Mouse (Mus musculus) midbrain, postnatal 0 days (tissue): Measurements from ENCODE around the gene Snrnp35. TPM values are rescaled to one million over a fixed set of nuclear protein-coding genes. Genes with fewer than 3 reads are reported as not detected.

Source experiments
- ATAC-seq: fragments of 200-750 bp; cut with Nextera tagmentation; 2 replicates; pipeline ENCODE4 v1.8.0; 2017; ENCODE audit warnings: moderate number of reproducible peaks, mild to moderate bottlenecking, moderate TSS enrichment, moderate library complexity; ENCODE audit not compliant: low FRiP score
- DNase-seq: peaks from one replicate; pipeline ENCODE4 v3.0.0-alpha.2; 2015; ENCODE audit warnings: low spot score
- H3K27ac ChIP-seq: fragments of 300-500 bp; sonication (generic); 2 replicates; pipeline ENCODE4 v1.5.1; 2014; ENCODE audit warnings: low read depth, mild to moderate bottlenecking, low read length, mixed read lengths
- H3K27me3 ChIP-seq: fragments of 300-500 bp; sonication (generic); 2 replicates; pipeline ENCODE4 v1.6.1; 2014; ENCODE audit warnings: low read length, control low read depth, mixed read lengths; ENCODE audit not compliant: insufficient read depth
- H3K36me3 ChIP-seq: fragments of 300-500 bp; sonication (generic); 2 replicates; pipeline ENCODE4 v1.6.1; 2014; ENCODE audit warnings: low read length, control low read depth, mixed read lengths; ENCODE audit not compliant: insufficient read depth
- H3K4me1 ChIP-seq: fragments of 300-500 bp; sonication (generic); 2 replicates; pipeline ENCODE4 v1.6.1; 2014; ENCODE audit warnings: mild to moderate bottlenecking, control low read depth, antibody characterized with exemption, low read length, mixed read lengths; ENCODE audit not compliant: insufficient read depth
- H3K4me2 ChIP-seq: fragments of 300-500 bp; sonication (generic); 2 replicates; pipeline ENCODE4 v1.6.1; 2014; ENCODE audit warnings: low read depth, mild to moderate bottlenecking, low read length, mixed read lengths; ENCODE audit not compliant: poor library complexity, severe bottlenecking
- H3K4me3 ChIP-seq: fragments of 300-500 bp; sonication (generic); 2 replicates; pipeline ENCODE4 v1.5.1; 2014; ENCODE audit warnings: low read depth, mild to moderate bottlenecking, low read length, moderate library complexity
- H3K9ac ChIP-seq: fragments of 300-500 bp; sonication (generic); replicated peaks from 2 replicates; pipeline ENCODE4 v1.6.1; 2014; ENCODE audit warnings: mild to moderate bottlenecking, low read length, moderate library complexity, mixed read lengths; ENCODE audit not compliant: poor library complexity, severe bottlenecking
- H3K9me3 ChIP-seq: fragments of 300-500 bp; sonication (generic); 2 replicates; pipeline ENCODE4 v1.6.1; 2016; ENCODE audit warnings: low read length, control low read depth
- CTCF ChIP-seq: IDR thresholded peaks from 2 replicates; pipeline ENCODE4 v1.5.1; 2016; ENCODE audit warnings: antibody characterized with exemption, mild to moderate bottlenecking
- WGBS: fragments of 180-500 bp; shearing (Covaris S2); extraction: QIAGEN DNeasy Blood & Tissue Kit; methylation state at CpG from one replicate; pipeline ENCODE4 v1.1.7; 2014; 5-methylcytosine and 5-hydroxymethylcytosine counted together
- polyA plus RNA-seq: library from polyadenylated mRNA; unstranded; fragments of >200 nt; fragmentation: Nextera tagmentation; extraction: Ambion mirVana; gene quantifications from 2 replicates; pipeline ENCODE4 v1.2.1, GENCODE M21; 2015
- total RNA-seq: library from RNA; depleted of rRNA; stranded (reverse); fragments of >200 nt; gene quantifications from 2 replicates; pipeline ENCODE4 v1.2.3, GENCODE M21; 2014

Snrnp35 gene
- total and polyA plus RNA-seq, 2 experiments from 2014 or later: 10.7 to 13.0 TPM

GRCm38 (mm10) chr5:124500573-124500972, 17.6 kb downstream of the Snrnp35 start:
- WGBS: 96% methylated on average over 3 of the region's 3 CpGs
- no peaks in the 10 kb centered on the region for H3K27me3 ChIP-seq
- no peak overlapping the region for H3K4me2 ChIP-seq
- DNase-seq (no peak), ATAC-seq (no peak)
- no peak overlapping the region for H3K4me3 ChIP-seq
- H3K9ac ChIP-seq: no peak overlapping the region
- TF ChIP-seq CTCF: no peak
- H3K4me1 ChIP-seq: no peaks in the 10 kb centered on the region
- peaks cover 31% of the 10 kb centered on the region for H3K36me3 ChIP-seq
- no peak overlapping the region for H3K27ac ChIP-seq
- H3K9me3 ChIP-seq: no peaks in the 10 kb centered on the region

- Histone ChIP-seq H3K27ac (no peak overlapping the region), H3K36me3 (peaks cover 25% of the 10 kb centered on the region), H3K4me1 (no peaks in the 10 kb centered on the region), H3K27me3 (no peaks in the 10 kb centered on the region), H3K9ac (no peak overlapping the region), H3K9me3 (no peaks in the 10 kb centered on the region), H3K4me3 (no peak overlapping the region), H3K4me2 (no peak overlapping the region)
- no peak for DNase-seq
- 94% methylated on average over 10 of the region's 10 CpGs for WGBS
- TF ChIP-seq CTCF: no peak
- ATAC-seq: no peak
Observed at GRCm38 (mm10) chr5:124501541-124501940, 18.6 kb downstream of the Snrnp35 start.

DNA sequence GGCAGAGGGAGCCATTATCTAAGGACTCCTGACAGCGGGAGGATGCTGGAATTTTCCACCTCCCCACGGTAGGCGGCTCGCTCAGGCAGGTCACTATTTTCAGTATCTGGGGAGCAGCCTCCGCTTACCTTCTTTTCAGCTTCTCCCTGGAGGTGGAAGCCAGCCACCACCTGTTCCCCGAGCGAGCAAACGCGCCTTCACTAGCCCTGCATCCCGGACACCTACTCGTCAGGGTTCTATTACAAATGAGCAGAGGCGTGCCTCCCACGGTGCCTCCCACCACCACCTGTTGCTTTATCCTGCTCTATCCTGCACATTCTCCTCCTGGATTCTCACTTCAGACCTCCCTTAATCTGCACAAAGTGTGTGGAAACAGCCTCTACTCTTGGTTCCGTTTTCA, 20.8 kb downstream of the Snrnp35 start:
- Histone ChIP-seq H3K27ac (no peak overlapping the region), H3K4me3 (no peak overlapping the region), H3K9ac (no peak overlapping the region), H3K4me1 (no peaks in the 10 kb centered on the region), H3K36me3 (peaks cover 16% of the 10 kb centered on the region), H3K4me2 (no peak overlapping the region), H3K9me3 (no peaks in the 10 kb centered on the region), H3K27me3 (no peaks in the 10 kb centered on the region)
- no peak for ATAC-seq
- 64% methylated on average over 14 of the region's 14 CpGs for WGBS
- DNase-seq: no peak
- no peak for TF ChIP-seq CTCF

DNA sequence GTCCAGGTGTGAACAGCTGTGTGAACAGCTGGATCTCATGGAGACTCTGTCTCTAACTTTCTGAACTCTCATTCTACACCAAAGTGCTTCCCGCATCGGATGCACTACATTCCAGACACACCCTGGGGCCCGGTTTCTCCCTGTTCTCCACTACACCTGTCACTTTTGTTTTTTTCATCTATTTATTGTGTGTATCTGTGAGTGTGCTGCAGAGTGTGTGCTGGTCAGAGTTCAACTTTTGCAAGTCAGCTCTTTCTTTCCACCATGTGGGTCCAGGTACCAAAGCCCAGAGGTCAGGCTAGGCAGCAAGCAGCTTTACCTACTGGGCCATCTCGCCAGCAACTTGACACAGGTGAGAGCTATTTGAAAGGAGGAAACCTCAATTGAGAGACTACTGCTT, 22.3 kb downstream of the Snrnp35 start:
- WGBS: 93% methylated on average over 4 of the region's 4 CpGs
- Histone ChIP-seq H3K27me3 (no peaks in the 10 kb centered on the region), H3K9me3 (no peaks in the 10 kb centered on the region), H3K36me3 (peaks cover 16% of the 10 kb centered on the region), H3K4me3 (no peak overlapping the region), H3K4me2 (no peak overlapping the region), H3K4me1 (no peaks in the 10 kb centered on the region), H3K9ac (no peak overlapping the region), H3K27ac (no peak overlapping the region)
- no peak for ATAC-seq
- no peak for DNase-seq
- TF ChIP-seq CTCF: no peak

- no peaks in the 10 kb centered on the region for H3K9me3 ChIP-seq
- H3K4me1 ChIP-seq: no peaks in the 10 kb centered on the region
- no peak for DNase-seq
- WGBS: 79% methylated on average over 10 of the region's 10 CpGs
- no peak overlapping the region for H3K9ac ChIP-seq
- no peaks in the 10 kb centered on the region for H3K27me3 ChIP-seq
- H3K4me3 ChIP-seq: no peak overlapping the region
- no peak overlapping the region for H3K4me2 ChIP-seq
- H3K36me3 ChIP-seq: peaks cover 4% of the 10 kb centered on the region
- no peak for TF ChIP-seq CTCF
- H3K27ac ChIP-seq: no peak overlapping the region
- ATAC-seq: no peak
Observed at GRCm38 (mm10) chr5:124506731-124507359, 23.9 kb downstream of the Snrnp35 start.

DNA sequence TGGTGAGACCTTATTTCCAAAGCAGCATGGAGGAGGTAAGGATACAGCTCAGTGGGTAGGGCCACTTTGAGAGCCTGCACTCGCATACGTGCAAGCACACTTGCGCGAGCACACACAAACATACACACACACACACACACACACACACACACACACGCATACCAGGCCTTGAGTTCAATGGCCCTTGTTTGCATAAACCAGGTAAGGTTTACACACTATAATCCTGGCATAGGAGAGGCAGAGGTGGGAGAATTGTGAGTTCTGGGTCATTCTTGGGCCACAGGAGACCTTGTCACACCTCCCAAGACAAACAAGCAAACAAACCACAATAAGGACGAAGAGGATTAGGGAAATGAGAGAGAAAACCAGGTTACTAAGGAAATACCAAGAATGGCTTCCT, 26.3 kb downstream of the Snrnp35 start:
- Histone ChIP-seq H3K4me3 (no peak overlapping the region), H3K27ac (no peak overlapping the region), H3K9me3 (no peaks in the 10 kb centered on the region), H3K4me1 (no peaks in the 10 kb centered on the region), H3K27me3 (no peaks in the 10 kb centered on the region), H3K9ac (no peak overlapping the region), H3K4me2 (no peak overlapping the region), H3K36me3 (peaks cover 1% of the 10 kb centered on the region)
- DNase-seq: no peak
- ATAC-seq: no peak
- TF ChIP-seq CTCF: no peak
- 91% methylated on average over 6 of the region's 6 CpGs for WGBS
